Mouse (Mus musculus) midbrain, embryonic 11.5 days (tissue): ENCODE data around the gene E030018B13Rik. TPM values are rescaled to one million over a fixed set of nuclear protein-coding genes. Genes with fewer than 3 reads are reported as not detected.

Experiments
- ATAC-seq: fragments of 200-750 bp; cut with Nextera tagmentation; 2 replicates; pipeline ENCODE4 v1.8.0; 2017; ENCODE audit warnings: moderate TSS enrichment, moderate library complexity; ENCODE audit not compliant: low FRiP score
- DNase-seq: peaks from one replicate; pipeline ENCODE4 v3.0.0; 2015; ENCODE audit warnings: low spot score; ENCODE audit errors: missing footprints
- H3K27ac ChIP-seq: fragments of 300-500 bp; sonication (generic); 2 replicates; pipeline ENCODE4 v1.5.1; 2014; ENCODE audit warnings: low read depth, low read length
- H3K27me3 ChIP-seq: fragments of 300-500 bp; sonication (generic); 2 replicates; pipeline ENCODE4 v1.6.1; 2014; ENCODE audit warnings: mild to moderate bottlenecking, low read length, moderate library complexity, mixed read lengths; ENCODE audit not compliant: control insufficient read depth, insufficient read depth
- H3K36me3 ChIP-seq: fragments of 300-500 bp; sonication (generic); 2 replicates; pipeline ENCODE4 v1.6.1; 2014; ENCODE audit warnings: mild to moderate bottlenecking, low read length, moderate library complexity, mixed read lengths; ENCODE audit not compliant: control insufficient read depth, insufficient read depth
- H3K4me1 ChIP-seq: fragments of 300-500 bp; sonication (generic); 2 replicates; pipeline ENCODE4 v1.6.1; 2014; ENCODE audit warnings: low read length; ENCODE audit not compliant: control insufficient read depth, insufficient read depth
- H3K4me2 ChIP-seq: fragments of 300-500 bp; sonication (generic); 2 replicates; pipeline ENCODE4 v1.6.1; 2014; ENCODE audit warnings: mild to moderate bottlenecking, moderate library complexity
- H3K4me3 ChIP-seq: fragments of 300-500 bp; sonication (generic); 2 replicates; pipeline ENCODE4 v1.5.1; 2014; ENCODE audit warnings: low read depth, low read length
- H3K9ac ChIP-seq: fragments of 300-500 bp; sonication (generic); 2 replicates; pipeline ENCODE4 v1.6.1; 2014; ENCODE audit warnings: low read length
- H3K9me3 ChIP-seq: fragments of 300-500 bp; sonication (generic); 2 replicates; pipeline ENCODE4 v1.6.1; 2016; ENCODE audit warnings: low read length; ENCODE audit not compliant: control insufficient read depth
- WGBS: fragments of 180-500 bp; shearing (Covaris S2); extraction: QIAGEN DNeasy Blood & Tissue Kit; methylation state at CpG from one replicate; pipeline ENCODE4 v1.1.7; 2014; 5-methylcytosine and 5-hydroxymethylcytosine counted together
- polyA plus RNA-seq: library from polyadenylated mRNA; unstranded; fragments of >200 nt; fragmentation: Nextera tagmentation; extraction: Ambion mirVana; gene quantifications from 2 replicates; pipeline ENCODE4 v1.2.1, GENCODE M21; 2014

E030018B13Rik gene
- polyA plus RNA-seq, 1 experiment from 2014 or later = 0.14 TPM

DNA sequence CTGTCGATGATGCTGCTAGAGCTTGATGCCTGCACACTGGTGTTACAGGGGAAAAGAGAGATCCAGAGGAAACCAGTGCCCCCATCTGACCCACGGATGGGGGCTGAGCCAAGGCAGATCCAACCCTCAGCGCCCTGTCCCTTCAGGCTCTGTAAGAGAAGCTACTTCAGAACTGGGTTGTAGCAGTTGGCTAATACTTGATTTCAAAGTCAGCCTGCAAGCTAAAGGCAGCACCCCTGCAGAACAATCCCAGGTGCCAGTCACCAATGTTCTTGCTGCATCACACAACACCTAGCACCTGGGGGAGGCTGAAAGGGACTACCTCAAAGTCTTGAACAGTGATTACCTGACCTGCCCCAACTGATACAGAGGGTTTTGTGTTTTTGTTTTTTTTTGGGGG, 14.7 kb upstream of the E030018B13Rik start:
- Histone ChIP-seq H3K9me3 (no peaks in the 10 kb centered on the region), H3K4me2 (no peak overlapping the region), H3K4me3 (no peak overlapping the region), H3K9ac (no peak overlapping the region), H3K27me3 (no peaks in the 10 kb centered on the region), H3K36me3 (no peaks in the 10 kb centered on the region), H3K27ac (no peak overlapping the region), H3K4me1 (peaks cover 12% of the 10 kb centered on the region)
- no peak for ATAC-seq
- DNase-seq = no peak
- WGBS = 77% methylated on average over 3 of the region's 3 CpGs

DNA sequence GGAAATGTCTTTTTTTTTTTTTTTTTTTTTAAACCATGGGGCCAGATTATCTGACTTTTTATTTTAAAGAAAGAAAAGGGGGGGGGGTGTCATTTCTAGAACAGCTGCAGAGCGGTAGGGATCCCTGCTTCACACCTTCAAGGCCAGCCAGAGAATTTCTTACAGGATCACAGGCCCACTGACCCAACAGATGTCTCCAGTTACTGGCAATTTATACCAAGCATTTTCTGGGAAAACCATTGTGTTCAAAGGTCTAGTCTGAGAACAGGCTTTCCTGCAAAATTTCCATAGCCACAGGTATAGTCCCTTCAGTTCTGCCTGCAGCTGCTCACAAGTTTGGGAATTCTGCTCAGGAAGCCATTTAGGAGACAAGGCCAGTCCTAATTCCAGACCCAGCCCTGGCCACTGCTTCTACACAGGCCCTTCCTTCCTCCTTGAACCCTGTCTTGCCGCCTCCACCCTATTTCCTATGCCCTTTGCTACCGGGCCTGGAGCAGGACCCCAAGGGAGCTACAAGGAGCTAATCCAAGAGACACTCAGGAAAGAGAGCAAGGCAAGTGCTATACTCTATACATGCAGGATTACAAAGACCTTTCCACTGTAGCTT, 13.9 kb upstream of the E030018B13Rik start:
- Histone ChIP-seq H3K27me3 (no peaks in the 10 kb centered on the region), H3K9me3 (no peaks in the 10 kb centered on the region)

DNA sequence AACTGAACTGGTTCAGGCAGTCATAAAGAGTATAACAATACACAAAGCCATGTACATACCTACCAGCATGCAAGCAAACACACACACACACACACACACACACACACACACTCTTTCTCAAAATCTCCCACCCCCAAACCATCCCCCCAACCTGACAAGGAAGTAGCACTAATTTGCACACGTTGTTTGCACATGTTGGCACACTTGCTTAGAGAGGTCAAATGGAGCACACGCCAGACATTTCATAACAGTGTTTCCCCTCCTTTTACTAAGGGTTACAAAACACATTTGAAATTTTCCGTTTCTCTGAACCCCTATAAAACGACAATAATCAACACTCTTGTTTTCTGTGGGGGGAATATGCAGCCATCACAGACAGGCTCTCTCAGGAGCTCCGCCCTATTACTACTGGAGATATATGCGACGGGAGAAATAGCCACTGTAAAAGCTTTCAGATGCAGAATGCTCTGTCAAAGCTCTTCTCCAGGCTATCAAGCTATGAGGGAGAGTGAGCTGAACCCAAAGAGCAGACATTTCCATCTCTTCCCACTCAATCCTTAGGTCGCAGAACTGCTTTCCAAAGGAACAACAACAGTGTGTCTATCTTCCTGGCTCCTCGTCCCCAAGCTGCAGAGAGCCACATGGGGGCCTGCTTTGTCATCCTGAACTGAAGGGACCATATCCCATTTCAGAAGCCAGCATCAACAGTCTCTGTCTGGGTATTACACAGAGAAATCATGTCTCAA, 12.8 kb upstream of the E030018B13Rik start:
- WGBS = 81% methylated on average over 9 of the region's 9 CpGs
- Histone ChIP-seq H3K27ac (no peak overlapping the region), H3K4me1 (peaks cover 11% of the 10 kb centered on the region), H3K36me3 (no peaks in the 10 kb centered on the region), H3K4me2 (no peak overlapping the region), H3K9me3 (no peaks in the 10 kb centered on the region), H3K27me3 (no peaks in the 10 kb centered on the region), H3K9ac (no peak overlapping the region), H3K4me3 (no peak overlapping the region)
- DNase-seq (no peak), ATAC-seq (no peak)

More for the DNA sequence above, 13.9 kb upstream of the E030018B13Rik start:
- DNase-seq = no peak
- ATAC-seq = no peak
- H3K9ac ChIP-seq = no peak overlapping the region; the same call in 1 of the 2 replicates
- 55% methylated on average over 3 of the region's 3 CpGs for WGBS
- no peak overlapping the region for H3K4me2 ChIP-seq
- H3K36me3 ChIP-seq = no peaks in the 10 kb centered on the region
- H3K27ac ChIP-seq = no peak overlapping the region
- no peak overlapping the region for H3K4me3 ChIP-seq
- H3K4me1 ChIP-seq = peaks cover 4% of the 10 kb centered on the region; the same call in 1 of the 2 replicates

DNA sequence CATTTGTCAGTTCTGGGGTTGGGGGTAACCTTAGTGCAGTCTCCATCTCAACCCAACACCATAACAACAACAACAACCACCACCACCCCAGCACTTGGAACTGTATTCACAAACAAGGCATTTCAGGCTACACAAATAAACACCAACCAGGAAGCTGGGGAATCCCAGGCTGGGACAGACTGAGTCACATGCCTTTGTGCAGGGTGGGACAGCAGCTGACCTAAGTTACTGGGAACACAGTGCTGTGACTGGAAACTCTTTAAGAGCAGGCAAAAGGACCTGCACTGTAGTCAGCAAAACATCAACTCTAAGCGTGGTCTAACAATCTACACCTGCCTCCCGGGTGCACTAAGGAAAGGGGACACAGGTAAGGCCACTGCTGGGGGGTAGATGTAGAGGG, 11.5 kb upstream of the E030018B13Rik start:
- Histone ChIP-seq H3K27me3 (no peaks in the 10 kb centered on the region), H3K36me3 (no peaks in the 10 kb centered on the region), H3K9me3 (no peaks in the 10 kb centered on the region), H3K4me3 (no peak overlapping the region), H3K4me2 (no peak overlapping the region), H3K4me1 (peaks cover 12% of the 10 kb centered on the region), H3K27ac (no peak overlapping the region), H3K9ac (no peak overlapping the region)
- 78% methylated on average over 2 of the region's 2 CpGs for WGBS
- ATAC-seq (no peak), DNase-seq (no peak)

DNA sequence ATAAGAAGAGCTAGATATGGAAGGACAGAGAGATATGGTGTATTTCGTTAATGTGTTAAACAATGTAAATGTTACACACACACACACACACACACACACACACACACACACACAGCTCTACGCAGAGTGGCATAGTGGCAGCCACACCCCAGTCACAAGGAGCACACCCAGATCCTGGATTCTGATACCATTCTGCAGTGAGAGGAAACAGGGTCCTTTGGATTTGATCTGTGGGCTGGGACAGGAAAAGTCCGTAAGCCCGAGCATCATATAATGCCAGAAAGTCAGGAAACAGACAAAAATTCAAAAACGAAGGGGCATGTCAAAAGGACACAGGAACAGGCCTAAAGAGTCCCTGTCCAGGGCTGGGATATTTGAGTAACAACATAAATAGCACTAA, 11.0 kb upstream of the E030018B13Rik start:
- no peaks in the 10 kb centered on the region for H3K9me3 ChIP-seq
- ATAC-seq (no peak), DNase-seq (no peak)
- no peak overlapping the region for H3K4me2 ChIP-seq
- H3K36me3 ChIP-seq = no peaks in the 10 kb centered on the region
- no peaks in the 10 kb centered on the region for H3K27me3 ChIP-seq
- H3K27ac ChIP-seq = no peak overlapping the region
- H3K4me1 ChIP-seq = peaks cover 12% of the 10 kb centered on the region
- no peak overlapping the region for H3K9ac ChIP-seq
- WGBS = 91% methylated on average over 5 of the region's 5 CpGs
- no peak overlapping the region for H3K4me3 ChIP-seq

DNA sequence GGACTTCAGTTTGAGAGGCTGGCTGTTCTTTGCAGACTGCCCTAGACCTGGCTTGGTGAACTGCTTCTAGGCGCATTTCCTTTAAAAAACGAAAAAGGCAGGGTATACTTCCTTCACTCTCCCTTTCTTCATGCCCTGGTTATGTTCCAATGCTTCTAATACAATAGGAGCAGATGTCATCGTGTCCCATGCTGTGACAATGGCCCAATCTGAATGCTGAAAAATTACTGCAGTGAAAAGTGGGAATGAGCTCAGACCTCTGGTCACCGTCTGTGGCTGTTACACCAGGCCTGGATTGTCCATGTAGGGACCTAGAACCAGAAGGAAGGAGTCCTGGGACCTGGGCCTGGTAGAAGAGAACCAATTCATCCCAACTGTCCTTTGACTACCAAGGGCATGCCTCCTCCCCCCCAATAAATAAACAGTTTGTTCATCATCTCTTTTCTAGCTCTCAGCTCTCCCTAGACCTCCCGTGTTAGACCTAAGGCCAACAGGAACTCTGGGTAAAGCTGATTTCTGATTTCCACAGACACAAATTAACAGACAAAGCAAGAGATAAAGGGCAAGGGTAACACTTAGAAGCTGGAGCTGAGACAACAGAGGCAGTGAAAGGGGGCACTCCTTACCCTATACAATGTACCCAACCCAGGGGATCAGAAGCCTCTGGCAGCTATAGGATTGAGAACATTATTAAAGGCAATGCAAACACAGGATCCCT, 8.7 kb upstream of the E030018B13Rik start:
- ATAC-seq (no peak), DNase-seq (no peak)
- Histone ChIP-seq H3K4me2 (no peak overlapping the region), H3K9me3 (no peaks in the 10 kb centered on the region), H3K9ac (no peak overlapping the region), H3K36me3 (no peaks in the 10 kb centered on the region), H3K27ac (no peak overlapping the region), H3K27me3 (no peaks in the 10 kb centered on the region), H3K4me1 (peaks cover 29% of the 10 kb centered on the region), H3K4me3 (no peak overlapping the region)
- 85% methylated on average over 5 of the region's 5 CpGs for WGBS

DNA sequence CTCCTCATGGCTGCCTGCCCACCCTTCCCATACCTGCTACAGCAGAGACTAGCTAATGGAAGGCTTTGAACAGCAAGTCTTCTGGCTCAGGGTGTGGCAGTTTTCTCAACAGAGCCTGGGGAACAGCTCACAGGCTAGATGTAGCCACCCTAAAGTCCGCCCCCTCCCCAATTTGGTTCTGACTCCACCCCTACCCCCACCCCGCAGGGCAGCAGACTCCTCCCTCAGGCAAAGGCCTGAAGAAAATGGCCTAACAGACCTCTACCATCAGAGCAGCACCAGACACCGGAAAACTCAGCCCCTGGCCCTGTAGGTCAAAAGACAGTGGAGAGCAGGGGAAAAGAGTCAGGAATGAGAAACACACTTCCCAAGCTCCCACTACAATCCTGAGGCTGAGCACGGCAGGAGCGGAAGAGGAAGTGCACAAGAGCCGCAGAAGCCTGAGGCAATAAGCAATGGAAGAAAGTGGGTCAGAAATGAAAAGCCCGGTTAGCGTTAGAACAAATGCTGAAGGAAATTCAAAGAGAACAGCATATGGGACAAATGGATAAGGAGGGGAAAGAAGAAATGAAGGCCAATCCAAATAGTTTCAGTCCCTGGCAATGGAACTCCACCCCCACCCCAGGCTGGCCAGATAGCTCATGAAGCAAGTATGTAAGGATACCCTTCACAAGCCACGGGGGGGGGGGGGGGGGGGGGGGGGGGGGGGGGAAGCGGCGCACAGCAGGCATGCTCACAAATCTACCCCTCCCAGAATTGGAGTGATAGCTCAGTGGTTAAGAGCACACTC, 8.0 kb upstream of the E030018B13Rik start:
- H3K36me3 ChIP-seq = no peaks in the 10 kb centered on the region
- H3K4me1 ChIP-seq = peaks cover 31% of the 10 kb centered on the region
- 50% methylated on average over 9 of the region's 11 CpGs for WGBS
- no peak for DNase-seq
- H3K9me3 ChIP-seq = no peaks in the 10 kb centered on the region
- no peak overlapping the region; the same call in 1 of the 2 replicates for H3K27ac ChIP-seq
- no peak; the same call in 1 of the 2 replicates for ATAC-seq
- no peaks in the 10 kb centered on the region for H3K27me3 ChIP-seq
- no peak overlapping the region for H3K4me3 ChIP-seq
- H3K9ac ChIP-seq = no peak overlapping the region
- H3K4me2 ChIP-seq = no peak overlapping the region

DNA sequence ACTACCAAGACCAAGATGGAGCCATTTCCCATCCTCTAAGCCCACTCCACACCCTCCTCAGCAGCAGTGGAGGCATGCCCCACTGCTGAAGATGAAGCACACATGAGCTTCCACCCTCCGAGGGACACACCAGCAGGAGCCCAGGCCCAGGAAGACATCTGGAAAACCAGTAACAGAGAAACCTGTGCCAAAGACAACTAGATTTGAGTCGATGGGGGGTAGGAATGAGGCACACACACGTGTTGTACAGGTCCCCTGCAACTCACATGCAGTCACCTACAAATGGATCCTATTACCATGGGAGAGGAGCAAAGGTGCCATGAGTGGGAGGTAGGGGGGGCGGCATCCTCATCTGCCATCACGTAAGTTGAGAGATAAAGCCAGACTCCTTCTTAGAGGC, 6.4 kb upstream of the E030018B13Rik start:
- WGBS = 75% methylated on average over 5 of the region's 5 CpGs
- H3K9ac ChIP-seq = no peak overlapping the region
- H3K36me3 ChIP-seq = no peaks in the 10 kb centered on the region
- no peak overlapping the region for H3K27ac ChIP-seq
- no peak overlapping the region for H3K4me2 ChIP-seq
- DNase-seq = no peak
- no peaks in the 10 kb centered on the region for H3K9me3 ChIP-seq
- H3K4me3 ChIP-seq = no peak overlapping the region
- ATAC-seq = no peak
- peaks cover 39% of the 10 kb centered on the region for H3K4me1 ChIP-seq
- no peaks in the 10 kb centered on the region for H3K27me3 ChIP-seq
